Mouse (Mus musculus): ENCODE measurements around the gene Taar7a.

Gene Taar7a

DNA sequence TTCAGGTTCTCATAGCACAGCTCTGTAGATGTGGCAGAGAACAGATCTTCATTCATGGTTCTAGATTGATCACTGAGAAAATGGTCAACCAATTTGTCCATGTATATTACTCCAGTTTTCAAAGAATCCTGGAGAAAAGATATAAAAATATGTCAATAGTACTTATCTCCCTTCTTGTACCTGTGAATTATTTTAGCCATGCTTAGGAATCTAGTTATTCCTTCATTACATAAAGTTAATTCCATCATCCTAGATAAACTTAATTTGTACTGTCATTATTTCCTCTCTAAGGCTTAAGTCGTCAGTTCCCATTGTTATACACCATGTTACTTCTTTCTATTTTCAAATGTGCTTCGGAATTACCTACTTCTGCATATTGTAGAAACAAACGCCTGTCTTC is at the start of gene Taar7a:
Taar7a (minus strand) TSS at position 101 of the 400 bp plus-strand sequence.
- no peak for DNase-seq (ENCODE audit: low read depth, low spot score)

DNA sequence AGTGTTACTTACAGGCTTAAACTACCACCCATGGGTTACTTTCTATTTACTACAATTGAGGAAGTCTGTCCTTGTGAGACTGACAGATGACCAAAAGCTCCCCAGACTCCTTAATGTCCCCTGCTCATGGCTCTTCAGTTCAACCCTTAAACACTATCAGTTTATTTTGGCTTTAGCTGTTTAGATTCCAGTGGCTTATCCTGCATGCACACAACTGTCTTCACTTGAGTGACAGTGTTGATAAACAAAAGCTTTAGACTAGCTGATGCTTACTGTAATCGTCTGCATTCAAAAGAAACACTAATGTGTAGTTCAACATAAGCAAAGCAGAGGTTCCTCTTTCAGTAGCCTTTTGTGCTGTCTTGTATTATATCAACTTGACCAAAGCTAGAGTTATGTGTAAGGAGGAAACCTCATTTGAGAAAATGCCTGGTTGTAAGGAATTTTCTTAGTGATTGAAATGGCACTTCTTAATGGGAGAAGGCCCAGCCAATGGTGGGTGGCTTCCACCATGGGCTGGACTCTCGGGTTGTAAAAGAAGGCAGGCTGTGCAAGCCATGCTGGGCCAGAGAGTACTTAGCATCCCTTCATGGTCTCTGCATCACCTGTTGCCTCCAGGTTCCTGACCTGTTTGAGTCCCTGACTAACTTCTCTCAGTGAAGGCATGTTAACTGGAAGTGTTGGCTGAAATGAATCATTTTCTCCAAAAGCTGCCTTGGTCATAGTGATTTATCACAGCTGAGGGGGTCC is 47.0 kb upstream of the Taar7a start:
- DNase-seq (ENCODE audit: low read depth, low spot score) = no peak

DNA sequence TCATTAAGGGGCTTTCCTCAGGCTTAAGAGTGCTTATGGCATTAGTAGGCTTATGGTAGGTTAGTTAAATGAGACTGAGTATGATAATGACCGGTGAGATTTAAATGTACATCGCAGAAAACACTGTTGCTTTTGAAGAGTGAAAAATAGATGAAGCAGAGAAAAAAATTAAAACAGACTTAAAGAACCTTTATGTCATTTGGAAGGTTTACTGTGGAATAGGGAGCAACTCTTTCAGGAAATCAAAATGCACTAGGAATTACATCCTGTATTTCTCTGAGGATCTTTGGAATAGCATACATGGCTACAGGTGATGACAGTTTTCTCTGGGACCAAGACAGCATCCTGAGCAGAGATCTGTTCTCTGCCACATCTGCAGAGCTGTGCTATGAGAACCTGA is 44.0 kb upstream of the Taar7a start, which contains the start of gene Taar7e:
Taar7e (plus strand) TSS at position 301 of the 400 bp plus-strand sequence.
- DNase-seq (ENCODE audit: low read depth, low spot score) = no peak

DNA sequence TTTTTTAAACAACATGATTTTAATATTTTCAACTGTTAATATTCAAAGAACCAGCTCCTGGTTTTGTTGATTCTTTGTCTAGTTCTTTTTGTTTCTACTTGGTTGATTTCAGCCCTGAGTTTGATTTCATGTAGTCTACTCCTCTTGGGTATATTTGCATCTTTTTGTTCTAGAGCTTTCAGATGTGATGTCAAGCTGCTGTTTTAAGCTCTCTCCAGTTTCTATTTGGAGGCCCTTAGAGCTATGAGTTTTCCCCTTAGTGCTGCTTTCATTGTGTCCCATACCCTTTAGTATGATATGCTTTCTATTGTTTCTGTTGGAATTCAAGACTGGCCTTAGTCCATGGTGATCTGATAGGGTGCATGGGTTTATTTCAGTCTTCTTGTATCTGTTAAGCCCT is 38.1 kb upstream of the Taar7a start:
- DNase-seq (ENCODE audit: low read depth, low spot score) = no peak

DNA sequence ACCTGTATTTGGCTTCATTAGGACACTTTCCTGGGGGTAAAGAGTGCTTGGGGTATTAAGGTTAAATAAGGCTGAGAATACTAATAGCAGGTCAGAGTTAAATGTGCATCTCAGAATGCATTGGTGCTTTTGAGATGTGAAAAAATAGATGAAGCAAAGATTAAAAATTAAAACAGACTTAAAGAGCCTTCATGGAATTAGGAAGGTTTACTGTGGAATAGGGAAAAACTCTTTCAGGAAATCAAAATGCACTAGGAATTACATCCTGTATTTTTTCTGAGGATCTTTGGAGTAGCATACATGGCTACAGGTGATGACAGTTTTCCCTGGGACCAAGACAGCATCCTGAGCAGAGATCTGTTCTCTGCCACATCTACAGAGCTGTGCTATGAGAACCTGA is 33.6 kb upstream of the Taar7a start, which contains the start of gene Taar7d:
Taar7d (plus strand) TSS at position 301 of the 400 bp plus-strand sequence.
- DNase-seq (ENCODE audit: low read depth, low spot score) = no peak

DNA sequence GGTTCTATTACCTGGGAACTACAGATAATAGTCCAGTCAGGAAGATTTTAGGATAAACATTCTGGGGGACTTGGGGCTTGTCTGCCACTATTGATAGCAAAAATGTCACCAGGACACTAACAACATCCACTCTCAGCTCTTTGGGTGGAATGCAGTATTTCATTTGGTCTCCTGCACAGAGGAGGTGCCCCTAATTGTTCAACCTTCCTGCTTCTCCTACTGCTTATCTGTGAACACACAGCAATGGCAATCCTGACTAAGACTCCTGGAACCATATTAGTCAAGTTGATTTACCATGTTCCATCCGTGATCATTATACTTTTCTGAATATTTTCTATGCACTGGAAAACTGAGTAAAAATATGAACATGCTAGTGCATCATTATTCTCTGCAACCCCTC is 14.9 kb upstream of the Taar7a start:
- DNase-seq (ENCODE audit: low read depth, low spot score) = no peak

DNA sequence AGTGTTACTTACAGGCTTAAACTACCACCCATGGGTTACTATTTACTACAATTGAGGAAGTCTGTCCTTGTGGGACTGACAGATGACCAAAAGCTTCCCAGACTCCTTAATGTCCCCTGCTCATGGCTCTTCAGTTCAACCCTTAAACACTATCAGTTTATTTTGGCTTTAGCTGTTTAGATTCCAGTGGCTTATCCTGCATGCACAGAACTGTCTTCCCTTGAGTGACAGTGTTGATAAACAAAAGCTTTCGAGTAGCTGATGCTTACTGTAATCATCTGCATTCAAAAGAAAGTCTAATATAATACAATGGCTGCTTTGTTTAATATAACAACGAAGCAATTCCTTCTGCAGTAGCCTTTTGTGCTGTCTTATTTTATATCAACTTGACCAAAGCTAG is 13.8 kb upstream of the Taar7a start:
- DNase-seq (ENCODE audit: low read depth, low spot score) = no peak

DNA sequence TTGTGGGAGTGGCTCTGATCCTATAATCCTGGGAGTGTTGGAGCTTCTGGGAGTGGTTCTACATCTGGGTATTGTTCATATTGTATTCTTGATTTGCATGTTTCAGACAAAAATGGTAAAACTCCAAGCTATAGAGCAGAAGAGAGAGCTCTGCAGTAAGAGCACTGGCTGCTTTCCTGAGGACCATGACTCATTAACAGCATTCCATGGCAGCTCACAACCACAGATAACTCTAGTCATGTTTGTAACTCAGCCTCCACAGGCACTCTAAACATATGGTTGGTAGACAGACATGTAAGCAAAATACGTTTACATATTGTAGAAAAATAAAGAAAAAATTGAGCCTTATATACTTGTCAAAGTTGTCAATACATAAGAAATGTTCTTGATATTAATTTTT is 13.2 kb upstream of the Taar7a start:
- DNase-seq (ENCODE audit: low read depth, low spot score) = no peak

DNA sequence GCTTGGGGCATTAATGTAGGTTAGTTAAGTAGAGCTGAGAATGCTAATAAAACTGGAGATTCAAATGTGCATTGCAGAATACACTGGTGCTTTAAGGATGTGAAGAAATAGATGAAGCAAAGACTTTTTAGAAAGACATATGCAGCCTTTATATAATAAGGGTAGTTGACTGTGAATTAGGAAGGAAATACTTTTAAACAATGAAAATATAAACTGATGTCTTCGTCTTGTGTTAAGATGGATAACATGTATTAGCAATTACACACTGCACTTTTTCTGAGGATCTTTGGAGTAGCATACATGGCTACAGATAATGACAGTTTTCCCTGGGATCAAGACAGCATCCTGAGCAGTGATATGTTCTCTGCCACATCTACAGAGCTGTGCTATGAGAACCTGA is 6.4 kb upstream of the Taar7a start, which contains the start of gene Taar7b:
Taar7b (plus strand) TSS at position 301 of the 400 bp plus-strand sequence.
- DNase-seq (ENCODE audit: low read depth, low spot score) = no peak

DNA sequence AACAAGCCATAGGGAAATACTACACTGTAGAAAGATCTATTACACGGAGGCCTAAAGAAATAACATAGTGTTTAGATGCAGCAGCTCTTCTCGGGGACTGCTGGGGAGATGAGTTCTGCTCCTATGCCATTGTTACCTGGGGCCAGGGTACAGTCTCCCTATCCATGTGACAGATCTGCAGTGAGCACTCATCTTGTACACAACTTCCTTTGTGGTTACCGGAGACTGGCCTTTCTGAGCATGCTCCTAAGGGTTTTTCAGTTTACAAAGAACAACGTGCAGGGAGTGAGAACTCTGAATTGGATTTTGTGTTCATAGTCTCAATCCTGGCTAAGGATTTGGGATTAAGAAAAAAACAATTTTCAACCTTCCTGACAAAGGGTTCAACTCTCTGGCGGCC is 6.9 kb downstream of the Taar7a start:
- no peak for DNase-seq (ENCODE audit: low read depth, low spot score)

DNA sequence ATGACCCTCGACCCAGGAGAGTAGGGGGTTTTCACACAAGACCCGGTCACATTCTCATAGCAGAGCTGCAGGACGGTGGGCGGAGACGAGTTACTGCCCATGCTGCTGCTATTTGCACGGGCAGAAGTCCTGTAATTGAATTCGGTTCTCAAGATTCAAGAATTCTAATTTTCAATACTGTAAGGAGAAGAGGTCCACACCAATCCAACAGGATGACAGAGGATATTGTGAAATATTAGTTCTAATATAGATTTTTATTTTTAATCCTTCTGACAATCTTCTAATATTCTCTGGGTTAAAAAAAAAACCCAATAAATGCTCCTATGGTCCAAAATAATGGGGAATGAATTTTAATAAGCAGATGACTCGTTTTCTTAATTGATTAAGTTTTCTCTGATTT is 7.7 kb downstream of the Taar7a start, which contains the start of gene Taar6:
Taar6 (minus strand) TSS at position 101 of the 400 bp plus-strand sequence.
- no peak for DNase-seq (ENCODE audit: low read depth, low spot score)

DNA sequence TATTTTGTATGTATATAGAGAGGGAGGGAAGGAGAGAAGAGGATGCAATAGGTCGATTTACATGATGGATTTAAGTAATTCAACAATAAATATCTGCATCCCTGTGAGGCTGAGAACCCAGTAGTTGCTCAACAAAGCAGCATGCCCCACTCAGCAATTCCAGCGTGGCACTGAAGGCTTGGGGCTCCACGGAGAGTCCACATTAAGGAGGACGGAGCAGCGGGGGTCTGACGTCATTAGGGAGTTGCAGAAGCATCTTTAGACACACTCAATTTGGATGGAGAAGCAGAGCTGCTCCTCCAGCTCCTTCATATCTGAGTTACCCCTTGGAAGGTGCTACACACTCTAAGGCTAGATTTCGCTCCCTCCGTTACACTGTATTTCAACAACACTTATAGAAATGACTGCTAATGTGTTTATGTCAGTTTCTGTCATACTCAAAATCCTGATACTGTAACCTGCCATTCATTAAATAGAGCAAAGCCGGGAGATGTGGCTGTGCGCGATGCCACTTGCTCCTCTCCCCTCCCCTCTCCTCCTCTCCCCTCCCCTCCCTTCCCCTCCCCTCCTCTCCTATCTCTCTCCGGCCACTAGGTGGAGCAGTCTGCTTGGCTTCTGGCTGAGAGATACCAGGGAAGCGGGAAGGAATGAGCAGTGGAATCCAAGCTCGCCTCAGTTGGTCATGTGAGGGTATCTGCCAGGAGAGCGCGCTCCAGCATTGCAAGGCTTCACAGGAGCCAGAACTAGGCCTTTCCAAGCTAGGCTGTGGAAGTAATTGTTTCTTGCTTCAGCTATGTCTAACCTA is 14.2 kb downstream of the Taar7a start:
- peak; percentile 75 for DNase-seq (ENCODE audit: low read depth, low spot score)

DNA sequence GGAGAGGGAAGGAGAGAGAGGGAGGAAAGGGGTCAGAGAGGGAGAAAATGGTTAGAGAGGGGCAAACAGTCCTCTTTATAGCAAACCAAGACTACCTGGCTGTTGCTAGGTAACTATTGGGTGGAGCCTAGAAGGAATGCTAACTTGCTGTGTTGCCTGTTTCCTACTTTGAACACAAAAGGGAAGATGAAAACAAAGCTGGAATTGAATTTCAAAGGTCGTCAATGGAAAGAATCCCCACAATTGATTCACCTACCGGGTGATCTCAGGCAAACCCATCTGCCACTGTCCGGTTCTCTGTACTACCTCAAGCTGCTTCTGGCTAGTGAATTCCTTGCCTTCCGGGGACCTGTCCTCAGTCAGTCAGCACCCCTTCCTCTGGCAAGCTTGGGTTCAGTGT is 15.3 kb downstream of the Taar7a start:
- DNase-seq (ENCODE audit: low read depth, low spot score) = no peak

DNA sequence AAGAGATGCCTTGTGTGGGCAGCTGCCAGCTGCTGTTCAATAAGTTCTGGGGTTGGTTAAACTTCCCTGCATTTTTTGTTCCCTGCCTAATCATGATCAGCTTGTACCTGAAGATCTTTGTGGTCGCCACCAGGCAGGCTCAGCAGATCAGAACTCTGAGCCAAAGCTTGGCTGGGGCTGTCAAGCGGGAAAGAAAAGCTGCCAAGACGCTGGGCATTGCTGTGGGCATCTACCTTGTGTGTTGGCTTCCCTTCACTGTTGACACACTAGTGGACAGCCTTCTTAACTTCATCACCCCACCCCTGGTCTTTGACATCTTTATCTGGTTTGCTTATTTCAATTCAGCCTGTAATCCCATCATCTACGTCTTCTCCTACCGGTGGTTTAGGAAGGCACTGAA is 22.0 kb downstream of the Taar7a start:
- DNase-seq (ENCODE audit: low read depth, low spot score) = no peak

DNA sequence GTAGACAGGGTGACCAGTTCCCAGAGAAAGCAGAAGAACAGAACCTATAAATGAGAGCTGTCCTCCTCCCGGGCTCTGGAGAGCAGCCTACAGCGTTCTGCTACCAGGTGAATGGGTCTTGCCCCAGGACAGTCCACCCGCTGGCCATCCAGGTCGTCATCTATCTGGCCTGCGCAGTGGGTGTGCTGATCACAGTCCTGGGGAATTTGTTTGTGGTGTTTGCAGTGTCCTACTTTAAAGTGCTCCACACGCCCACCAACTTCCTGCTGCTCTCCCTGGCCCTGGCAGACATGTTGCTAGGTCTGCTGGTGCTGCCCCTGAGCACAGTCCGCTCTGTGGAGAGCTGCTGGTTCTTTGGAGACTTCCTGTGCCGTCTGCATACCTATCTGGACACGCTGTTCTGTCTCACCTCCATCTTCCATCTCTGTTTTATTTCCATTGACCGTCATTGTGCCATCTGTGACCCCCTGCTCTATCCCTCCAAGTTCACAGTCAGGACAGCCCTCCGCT is 22.6 kb downstream of the Taar7a start, which contains the start of gene Taar5:
Taar5 (plus strand) TSS at position 51 of the 510 bp plus-strand sequence.
- no peak for DNase-seq (ENCODE audit: low read depth, low spot score)

DNA sequence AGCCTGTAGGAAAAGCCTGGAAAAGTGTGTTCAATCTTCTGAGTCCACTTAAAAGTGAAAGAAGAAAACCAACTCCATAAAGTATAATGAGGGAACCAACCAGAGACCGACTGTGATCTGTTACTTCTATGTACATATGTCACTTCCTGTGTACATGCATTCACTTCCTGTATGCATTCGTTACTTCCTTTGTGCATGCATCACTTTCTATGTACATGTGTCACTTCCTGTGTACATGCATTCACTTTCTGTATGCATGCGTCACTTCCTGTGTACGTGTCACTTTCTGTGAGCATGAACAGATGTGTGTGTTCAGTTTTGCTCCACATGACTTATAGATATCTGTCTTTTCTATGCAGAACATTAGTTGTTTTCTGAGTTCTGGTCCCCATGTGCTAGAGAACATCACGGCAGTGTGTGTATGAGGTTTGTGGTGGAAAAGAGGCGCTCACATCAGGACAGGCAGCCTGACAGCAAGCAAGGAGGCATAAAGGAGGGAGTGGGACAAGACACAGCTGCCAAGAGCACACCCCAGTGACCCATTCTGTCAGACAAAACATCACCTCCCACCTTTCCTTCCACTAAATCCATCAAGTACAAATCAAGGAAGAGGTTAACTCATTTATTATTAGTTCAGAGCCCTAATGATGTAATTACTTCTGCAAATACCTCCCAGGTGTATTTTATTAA is 28.2 kb downstream of the Taar7a start:
- no peak for DNase-seq (ENCODE audit: low read depth, low spot score)

DNA sequence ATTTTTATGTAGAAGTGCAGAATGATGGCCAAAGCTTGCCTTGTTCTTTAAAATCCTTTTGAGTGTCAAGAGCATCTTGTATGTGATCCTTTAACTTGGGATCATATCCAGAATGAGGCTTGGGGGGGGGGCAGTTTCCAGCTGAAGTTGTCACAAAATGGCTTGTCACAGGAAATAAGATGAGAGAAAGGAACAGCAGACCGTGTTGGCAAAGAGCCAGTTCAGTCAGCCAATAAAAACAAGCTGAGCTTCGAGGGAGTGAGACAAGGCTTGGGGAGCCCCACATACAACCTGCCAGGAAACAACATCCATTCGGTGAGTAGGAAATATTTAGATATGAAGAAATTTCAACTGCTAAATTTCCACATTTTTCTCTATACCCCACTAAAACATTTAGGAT is 29.8 kb downstream of the Taar7a start:
- DNase-seq (ENCODE audit: low read depth, low spot score) = no peak

DNA sequence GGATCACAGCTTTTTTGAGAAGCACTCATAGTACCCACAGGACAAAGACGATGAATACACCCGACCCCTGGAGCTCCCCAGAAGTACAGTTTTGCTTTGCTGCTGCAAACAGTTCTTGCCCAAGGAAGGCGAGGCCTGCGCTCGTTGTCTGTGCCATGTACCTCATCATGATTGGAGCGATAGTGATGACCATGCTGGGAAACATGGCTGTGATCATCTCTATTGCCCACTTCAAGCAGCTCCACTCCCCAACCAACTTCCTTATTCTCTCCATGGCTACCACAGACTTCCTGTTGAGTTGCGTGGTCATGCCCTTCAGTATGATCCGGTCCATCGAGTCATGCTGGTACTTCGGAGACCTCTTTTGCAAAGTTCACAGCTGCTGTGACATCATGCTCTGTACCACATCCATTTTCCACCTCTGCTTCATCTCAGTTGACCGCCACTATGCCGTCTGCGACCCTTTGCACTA is 32.8 kb downstream of the Taar7a start, which contains the start of gene Taar4:
Taar4 (plus strand) TSS at position 51 of the 472 bp plus-strand sequence.
- no peak for DNase-seq (ENCODE audit: low read depth, low spot score)

DNA sequence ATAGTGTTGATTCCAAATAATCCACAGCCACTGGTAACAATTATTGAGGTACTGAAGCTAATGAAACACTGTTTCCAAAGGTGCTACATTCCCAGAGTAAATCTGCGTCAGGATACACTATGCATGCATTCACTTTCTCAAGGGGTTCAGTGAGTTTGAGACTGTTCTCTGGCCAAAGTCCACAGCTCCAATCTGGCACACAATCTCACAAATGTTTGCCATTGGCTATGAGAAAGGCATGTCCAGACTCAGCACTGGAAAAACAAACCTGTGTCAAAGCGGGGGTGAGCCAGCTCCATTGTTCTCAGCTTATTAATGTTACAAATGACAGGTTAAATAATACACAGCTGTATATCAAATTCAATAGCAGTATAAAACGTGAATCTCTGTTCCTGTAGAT is 34.2 kb downstream of the Taar7a start:
- no peak for DNase-seq (ENCODE audit: low read depth, low spot score)

DNA sequence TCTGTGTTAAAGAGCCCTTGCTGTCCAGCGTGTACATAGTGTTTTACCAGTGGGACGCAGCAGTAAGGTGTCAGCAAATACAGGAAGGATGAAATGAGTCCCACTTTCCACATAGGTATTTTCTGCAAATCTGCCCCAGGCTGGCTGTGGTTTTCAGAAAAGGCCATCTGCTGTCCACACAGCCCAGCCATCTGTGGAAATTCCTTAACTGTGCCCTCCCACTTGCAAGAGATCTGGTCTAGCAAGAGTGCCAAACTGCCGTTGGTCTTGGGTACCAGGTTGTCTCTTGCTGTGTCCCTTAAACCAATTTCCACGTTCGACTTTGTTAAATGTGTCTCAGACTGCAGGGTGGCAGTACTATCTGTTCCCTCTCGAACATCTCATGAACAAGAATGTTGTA is 41.6 kb downstream of the Taar7a start:
- no peak for DNase-seq (ENCODE audit: low read depth, low spot score)

DNA sequence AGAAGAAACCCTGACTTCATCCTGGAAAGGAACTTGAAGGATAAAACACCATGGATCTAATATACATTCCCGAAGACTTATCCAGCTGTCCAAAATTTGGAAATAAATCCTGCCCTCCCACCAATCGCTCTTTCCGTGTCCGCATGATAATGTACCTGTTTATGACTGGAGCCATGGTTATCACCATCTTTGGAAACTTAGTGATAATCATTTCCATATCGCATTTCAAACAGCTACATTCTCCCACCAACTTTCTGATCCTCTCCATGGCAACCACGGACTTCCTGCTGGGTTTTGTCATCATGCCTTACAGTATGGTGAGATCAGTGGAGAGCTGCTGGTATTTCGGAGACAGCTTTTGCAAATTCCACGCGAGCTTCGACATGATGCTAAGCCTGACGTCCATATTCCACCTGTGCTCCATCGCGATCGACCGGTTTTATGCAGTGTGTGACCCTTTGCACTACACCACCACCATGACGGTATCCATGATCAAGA is 43.7 kb downstream of the Taar7a start, which contains the start of gene Taar3:
Taar3 (plus strand) TSS at position 51 of the 498 bp plus-strand sequence.
- no peak for DNase-seq (ENCODE audit: low read depth, low spot score)

Data from embryo, embryonic 11.5 days (tissue).